Mouse (Mus musculus) heart, adult 10 weeks (tissue): ENCODE measurements around the gene Olfr727. TPM values are rescaled to one million over a fixed set of nuclear protein-coding genes. Genes with fewer than 3 reads are reported as not detected.

Source experiments
- polyA plus RNA-seq: library from polyadenylated mRNA; stranded (reverse); fragments of 350-450 nt; fragmentation: Illumina TruSeq; extraction: RNeasy Lipid Tissue Mini Kit (QIAGEN cat#74804); gene quantifications from one replicate; pipeline ENCODE4 v1.2.3, GENCODE M21; 2014; ENCODE audit warnings: low read depth, low replicate concordance

Gene Olfr727
- not detected for polyA plus RNA-seq

GRCm38 (mm10) chr14:50122886-50123285, at the start of gene Olfr727:
Gene Olfr727, plus strand, starts transcription at chr14:50123186.

GRCm38 (mm10) chr14:50090853-50091252, 32.1 kb upstream of the Olfr727 start, which contains the start of gene Olfr726:
Gene Olfr726, minus strand, starts transcription at chr14:50090953.

DNA sequence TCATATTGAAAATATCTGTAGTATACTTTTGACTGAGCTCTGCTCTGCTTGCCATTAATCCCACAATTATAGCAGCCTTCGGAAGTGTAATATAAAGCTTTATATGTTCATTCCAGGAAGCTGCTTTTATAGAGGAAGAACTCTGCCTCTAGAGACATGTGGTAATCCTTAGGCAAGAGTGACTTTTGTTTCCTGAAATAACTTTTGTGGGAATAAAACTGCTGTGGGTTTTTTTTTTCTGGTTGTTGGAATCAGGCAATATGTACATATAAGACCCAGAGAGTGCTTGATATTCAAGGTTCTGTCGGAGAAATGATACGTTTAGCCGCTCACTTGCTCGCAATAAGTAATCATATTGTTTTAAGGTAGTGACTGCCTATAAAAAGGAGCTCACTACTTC, 19.6 kb downstream of the Olfr727 start, which contains the start of gene Olfr728:
Gene Olfr728 (minus strand): TSS at position 101 of the 400 bp plus-strand sequence.

DNA sequence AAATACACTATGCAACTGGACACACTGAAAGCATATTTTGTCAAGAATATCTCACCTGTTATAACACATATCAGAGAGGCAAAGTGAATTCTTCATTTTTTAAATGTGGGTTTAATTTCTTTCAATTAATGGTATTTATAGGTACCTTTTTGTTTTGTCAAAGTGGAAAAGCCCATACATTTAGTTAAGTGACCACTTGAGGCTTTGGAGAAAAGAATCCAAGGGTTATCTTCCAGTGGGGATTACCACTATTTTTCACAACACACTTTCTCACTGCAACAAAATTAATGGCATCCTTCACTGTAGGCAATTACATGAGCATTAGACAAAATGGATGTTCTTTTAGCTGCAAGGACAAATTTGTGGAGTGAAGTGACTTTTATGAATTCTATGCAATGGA, 29.8 kb downstream of the Olfr727 start, which contains the start of gene Olfr729:
Gene Olfr729 (minus strand): TSS at position 101 of the 400 bp plus-strand sequence.

Other genes starting within 250 kb of the Olfr727 start
- not detected for gene Olfr722, start 221.2 kb upstream of the Olfr727 start, polyA plus RNA-seq
- gene Olfr723, start 191.4 kb upstream of the Olfr727 start, polyA plus RNA-seq: not detected
- not detected for gene Olfr724, start 159.9 kb upstream of the Olfr727 start, polyA plus RNA-seq
- gene Olfr725, start 82.8 kb upstream of the Olfr727 start, polyA plus RNA-seq: not detected
- not detected for gene Olfr726, start 32.2 kb upstream of the Olfr727 start, polyA plus RNA-seq
- not detected for gene Olfr728, start 19.5 kb downstream of the Olfr727 start, polyA plus RNA-seq
- gene Olfr729, start 29.7 kb downstream of the Olfr727 start, polyA plus RNA-seq: not detected
- gene Olfr730, start 65.0 kb downstream of the Olfr727 start, polyA plus RNA-seq: not detected
- not detected for gene Olfr731, start 118.7 kb downstream of the Olfr727 start, polyA plus RNA-seq
- not detected for gene Olfr732, start 161.0 kb downstream of the Olfr727 start, polyA plus RNA-seq
- not detected for gene Olfr733, start 178.3 kb downstream of the Olfr727 start, polyA plus RNA-seq
- gene Olfr734, start 203.6 kb downstream of the Olfr727 start, polyA plus RNA-seq: not detected
- gene Olfr735, start 225.7 kb downstream of the Olfr727 start, polyA plus RNA-seq: not detected
- not detected for gene Tlr11, start 234.7 kb downstream of the Olfr727 start, polyA plus RNA-seq